Mouse (Mus musculus) testis, adult 10 weeks (tissue): Measurements from ENCODE around the gene Tm4sf19. TPM values are rescaled to one million over a fixed set of nuclear protein-coding genes. Genes with fewer than 3 reads are reported as not detected.

ENCODE experiments used
- polyA plus RNA-seq: library from polyadenylated mRNA; stranded (reverse); fragments of 350-450 nt; fragmentation: Illumina TruSeq; extraction: RNeasy Lipid Tissue Mini Kit (QIAGEN cat#74804); gene quantifications from one replicate; pipeline ENCODE4 v1.2.3, GENCODE M21; 2014; ENCODE audit warnings: low read depth, low replicate concordance

Tm4sf19 gene
- 0.28 TPM for polyA plus RNA-seq

DNA sequence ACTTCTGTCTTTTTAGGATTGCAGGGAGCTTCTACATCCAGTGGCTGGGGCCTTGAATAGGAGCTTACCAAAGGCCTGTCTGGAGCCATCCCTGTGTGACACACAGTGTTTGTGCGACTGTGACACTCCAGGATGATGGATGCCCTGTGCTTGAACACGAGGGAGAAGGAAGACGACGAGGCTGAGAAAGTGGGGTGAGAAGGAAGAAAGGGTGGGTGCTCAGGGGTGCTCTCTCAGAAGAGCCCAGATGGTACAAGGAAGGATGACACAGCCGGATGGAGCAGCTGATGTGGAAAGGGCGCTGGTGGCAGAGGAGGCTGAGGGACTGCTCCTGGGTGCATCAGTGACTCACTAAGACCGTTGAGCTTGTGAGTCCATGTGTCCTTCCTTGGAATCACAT, at the start of gene Tm4sf19:
Tm4sf19 (plus strand) TSS at position 240 of the 400 bp plus-strand sequence.

DNA sequence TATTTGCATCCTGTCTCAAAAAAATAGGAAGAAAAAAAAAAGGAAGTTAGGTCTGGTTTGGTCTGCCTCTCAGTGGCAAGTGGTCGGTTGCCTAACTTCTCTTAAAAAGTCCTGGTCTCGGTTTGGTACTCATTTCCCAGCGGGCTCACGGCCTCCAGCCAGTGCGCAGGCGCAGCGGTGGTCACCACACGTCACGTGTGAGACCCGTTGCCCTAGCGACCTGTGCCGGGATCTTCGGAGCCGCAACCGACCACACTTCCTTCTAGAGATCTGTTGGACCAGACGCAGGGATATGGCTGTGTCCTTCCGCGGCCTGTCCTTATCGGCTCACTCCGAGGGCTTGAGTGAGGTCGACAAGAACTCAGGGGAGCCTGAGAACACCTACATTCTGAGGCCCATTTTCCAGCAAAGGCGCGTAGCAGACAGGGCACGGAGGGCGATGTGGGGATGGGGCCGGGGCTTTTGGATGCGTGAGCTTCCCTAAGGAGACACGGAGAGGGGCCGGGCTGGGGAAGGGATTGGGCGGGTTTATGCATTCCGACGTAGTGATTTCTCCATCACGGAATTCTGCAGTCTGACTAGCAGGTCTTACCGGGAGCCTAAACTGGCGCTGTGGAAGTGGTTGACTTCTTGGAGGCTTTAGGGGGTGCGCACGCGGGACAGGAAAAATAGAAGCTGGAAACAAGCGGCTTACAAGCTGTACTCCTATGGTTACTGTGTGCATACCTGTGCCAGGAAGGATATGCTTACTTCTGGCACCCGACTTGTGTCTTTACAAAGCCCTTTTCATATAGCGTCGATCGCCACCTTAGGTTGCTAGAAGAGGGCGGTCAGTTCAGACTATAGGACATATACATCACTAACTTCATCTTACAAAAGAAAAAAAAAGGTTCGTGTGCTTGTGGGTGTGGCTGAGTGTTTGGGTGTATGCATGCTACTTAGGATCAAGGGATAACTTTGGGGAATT, 19.5 kb downstream of the Tm4sf19 start, which contains the start of gene Tctex1d2:
Tctex1d2 (plus strand) TSS at position 186 of the 967 bp plus-strand sequence.

DNA sequence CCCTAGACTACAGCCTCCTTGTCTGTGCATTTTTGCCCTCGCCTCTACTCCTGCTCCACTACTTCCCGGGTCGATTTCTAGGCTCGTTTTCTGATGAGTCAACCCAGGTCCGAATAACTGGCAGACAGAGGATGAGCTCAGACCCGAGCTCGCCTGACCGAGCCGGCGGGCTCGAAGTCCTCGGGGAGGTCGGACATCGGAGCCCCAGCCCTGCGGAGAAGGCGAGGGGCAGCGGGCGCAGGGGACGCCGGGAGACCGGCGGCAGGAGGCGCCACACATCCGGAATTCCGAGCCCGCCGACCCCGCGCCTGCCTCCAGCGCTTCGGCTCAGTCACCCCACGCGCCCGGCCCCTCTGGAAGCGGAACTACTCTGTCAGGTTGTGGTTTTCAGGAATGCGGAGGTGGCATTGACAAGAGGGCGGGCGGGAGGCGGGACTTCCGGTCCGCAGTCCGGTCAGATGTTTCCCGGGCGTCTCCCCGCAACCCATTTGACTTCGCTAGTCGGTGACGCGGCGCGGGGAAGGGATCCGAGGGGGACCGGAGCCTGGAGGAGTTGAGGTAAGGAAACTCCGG, 30.3 kb downstream of the Tm4sf19 start, which contains the start of gene Pcyt1a:
Pcyt1a (plus strand) TSS at position 448 of the 573 bp plus-strand sequence.

Other genes starting within 250 kb of the Tm4sf19 start
- 0.71 TPM for gene Nrros, start 234.9 kb upstream of the Tm4sf19 start, polyA plus RNA-seq
- 4.3 TPM for gene Bex6, start 220.7 kb upstream of the Tm4sf19 start, polyA plus RNA-seq
- gene Fbxo45, start 153.3 kb upstream of the Tm4sf19 start, polyA plus RNA-seq: 10.3 TPM
- 32.9 TPM for gene Wdr53, start 153.3 kb upstream of the Tm4sf19 start, polyA plus RNA-seq
- 0.14 TPM for gene Smco1, start 129.0 kb upstream of the Tm4sf19 start, polyA plus RNA-seq
- gene Rnf168, start 123.0 kb upstream of the Tm4sf19 start, polyA plus RNA-seq: 44.4 TPM
- gene Ubxn7, start 68.2 kb upstream of the Tm4sf19 start, polyA plus RNA-seq: 41.1 TPM
- gene Tctex1d2, start 19.2 kb downstream of the Tm4sf19 start, polyA plus RNA-seq: 396 TPM
- 62.2 TPM for gene Pcyt1a, start 30.4 kb downstream of the Tm4sf19 start, polyA plus RNA-seq
- gene Slc51a, start 87.4 kb downstream of the Tm4sf19 start, polyA plus RNA-seq: not detected
- 15.5 TPM for gene Zdhhc19, start 95.8 kb downstream of the Tm4sf19 start, polyA plus RNA-seq
- gene Tfrc, start 208.4 kb downstream of the Tm4sf19 start, polyA plus RNA-seq: 33.7 TPM
- 0.90 TPM for gene Tnk2, start 243.4 kb downstream of the Tm4sf19 start, polyA plus RNA-seq